Mouse (Mus musculus): ENCODE data around the gene Slc29a1.
A peak's percentile ranks its signal among the peaks of the same experiment; 100 is the strongest.

- TF ChIP-seq CTCF (IDR thresholded peaks at IDR 0.05; ENCODE audit: insufficient read depth, low read depth, low read length), result no peak
- TF ChIP-seq POLR2A (IDR thresholded peaks at IDR 0.05; ENCODE audit: insufficient read depth, low read depth, low read length), result peak; percentile 45
Observed at GRCm38 (mm10) chr17:45574129-45574761, 25.2 kb downstream of the Slc29a1 start.
